In genomic region chr8:11282139-11282538, GRCm38 (mm10) we compare ENCODE assay signal across 14 mouse cellular contexts. TPM values are rescaled to one million over a fixed set of nuclear protein-coding genes. Genes with fewer than 3 reads are reported as not detected.
DNase-seq lines count a peak whose midpoint lies in the region; ATAC-seq and TF ChIP-seq lines count a peak whose summit lies in the region.
"Had no signal": no experiment of that assay in that cellular context is flagged by ENCODE, and none has a peak within 500 bp of the region (broad histone marks: within the 10 kb centered on the region; RNA-seq: fewer than 3 reads in every experiment).

No protein-coding gene starts in this region.

- no peak for TF ChIP-seq CTCF in Patski (IDR thresholded peaks at IDR 0.05)

- peak; percentile 42; the same call in 1 of the 2 replicates for ATAC-seq in hindbrain, embryonic 15.5 days (ENCODE audit: low FRiP score, low read depth)
- no peak for ATAC-seq in hindbrain, embryonic 14.5 days (ENCODE audit: low FRiP score)
- peak; percentile 60 for ATAC-seq in Patski
- no peak for ATAC-seq in megakaryocyte, adult 5-6 weeks (ENCODE audit: poor library complexity, severe bottlenecking)
- ATAC-seq: CD4-positive, CD25-positive, alpha-beta regulatory T cell, adult 4 months; midbrain, embryonic 15.5 days had no signal

- no peak overlapping the region for H3K27ac ChIP-seq in hindbrain, embryonic 15.5 days (replicated peaks)
- H3K27ac ChIP-seq in hindbrain, embryonic 14.5 days: no peak overlapping the region
- H3K27ac ChIP-seq: midbrain, embryonic 15.5 days had no signal

- CTCF ChIA-PET in Patski (lab: Charles Lee): interaction anchor here (0.7 to 1.1 kb wide), 4 partner anchors 11 to 112 kb away, joined by 3 to 4 read pairs (median 3); no protein-coding TSS in a partner anchor

- no peak overlapping the region for H3K9ac ChIP-seq in hindbrain, embryonic 15.5 days
- no peak overlapping the region for H3K9ac ChIP-seq in hindbrain, embryonic 14.5 days
- H3K9ac ChIP-seq: midbrain, embryonic 15.5 days had no signal

- 54% methylated on average over 10 of the region's 10 CpGs for WGBS in hindbrain, embryonic 15.5 days
- 64% methylated on average over 10 of the region's 10 CpGs for WGBS in hindbrain, embryonic 14.5 days

- no peak overlapping the region for H3K4me3 ChIP-seq in hindbrain, embryonic 15.5 days
- H3K4me3 ChIP-seq in hindbrain, embryonic 14.5 days (replicated peaks; ENCODE audit: low read length): no peak overlapping the region
- H3K4me3 ChIP-seq: midbrain, embryonic 15.5 days had no signal

- DNase-seq in hindbrain, embryonic 14.5 days (ENCODE audit: low spot score): no peak
- peak; percentile 30 for DNase-seq in MN1 (ENCODE audit: low spot score)
- DNase-seq in Patski (ENCODE audit: low read depth, low spot score): no peak
- peak; percentile 63 for DNase-seq in kidney, postnatal 10 days
- DNase-seq in right cerebral cortex, postnatal 25 days: no peak
- DNase-seq: adrenal gland, postnatal 14 days; cerebellum, postnatal 10 days; heart, adult 11 months; lung, adult 18-20 months had no signal

- no peaks in the 10 kb centered on the region for H3K36me3 ChIP-seq in hindbrain, embryonic 15.5 days
- H3K36me3 ChIP-seq in hindbrain, embryonic 14.5 days (replicated peaks; ENCODE audit: control insufficient read depth, insufficient read depth): no peaks in the 10 kb centered on the region
- H3K36me3 ChIP-seq: midbrain, embryonic 15.5 days had no signal

- in situ Hi-C loops in Patski (cut with MboI; ENCODE audit: low pct_unique_long_range_greater_than_20kb): no loop called here

- H3K4me2 ChIP-seq in hindbrain, embryonic 15.5 days: no peak overlapping the region
- no peak overlapping the region for H3K4me2 ChIP-seq in hindbrain, embryonic 14.5 days (replicated peaks)
- H3K4me2 ChIP-seq: midbrain, embryonic 15.5 days had no signal

- H3K4me1 ChIP-seq in hindbrain, embryonic 15.5 days (replicated peaks): peaks cover 31% of the 10 kb centered on the region
- peaks cover 9% of the 10 kb centered on the region; the same call in 1 of the 2 replicates for H3K4me1 ChIP-seq in hindbrain, embryonic 14.5 days (replicated peaks; ENCODE audit: control insufficient read depth, insufficient read depth, low read length)
- H3K4me1 ChIP-seq: midbrain, embryonic 15.5 days had no signal

- no peaks in the 10 kb centered on the region for H3K9me3 ChIP-seq in hindbrain, embryonic 15.5 days
- H3K9me3 ChIP-seq in hindbrain, embryonic 14.5 days (ENCODE audit: control insufficient read depth, low read length): no peaks in the 10 kb centered on the region
- H3K9me3 ChIP-seq: midbrain, embryonic 15.5 days had no signal

- no peaks in the 10 kb centered on the region for H3K27me3 ChIP-seq in hindbrain, embryonic 15.5 days
- H3K27me3 ChIP-seq in hindbrain, embryonic 14.5 days (ENCODE audit: control insufficient read depth, insufficient read depth, low read length): no peaks in the 10 kb centered on the region; the same call in 1 of the 2 replicates
- no peaks in the 10 kb centered on the region for H3K27me3 ChIP-seq in Patski
- H3K27me3 ChIP-seq: midbrain, embryonic 15.5 days had no signal

- POLR2A ChIA-PET in Patski (lab: Charles Lee): interaction anchor here (1.1 kb wide), 1 partner anchor 9 kb away, joined by 4 read pairs; no protein-coding TSS in a partner anchor

RNA-seq across cellular contexts. Expression of gene Col4a2, which starts 30.5 kb away (rescaled TPM):
- 43.0 and 43.6 TPM in 2 replicates for polyA plus RNA-seq in hindbrain, embryonic 15.5 days (2015; fragmentation: Nextera tagmentation; extraction: Ambion mirVana)
- polyA plus RNA-seq in hindbrain, embryonic 14.5 days (2014; fragmentation: Nextera tagmentation; extraction: Ambion mirVana): 41.6 and 46.4 TPM in 2 replicates
- polyA plus RNA-seq in Patski (2021): 206 TPM
- total RNA-seq in megakaryocyte, adult 5-6 weeks (2015): 0.02 and 0.07 TPM in 2 replicates
- 0.15 and 0.73 TPM in 2 replicates for total RNA-seq in megakaryocyte, adult 5-6 weeks (2017)
- polyA plus RNA-seq: CD4-positive, CD25-positive, alpha-beta regulatory T cell, adult 4 months had no signal

RNA-seq across cellular contexts. Expression of gene Col4a1, which starts 30.5 kb away (rescaled TPM):
- 91.8 and 92.1 TPM in 2 replicates for polyA plus RNA-seq in hindbrain, embryonic 15.5 days (2015; fragmentation: Nextera tagmentation; extraction: Ambion mirVana)
- 121 and 135 TPM in 2 replicates for polyA plus RNA-seq in hindbrain, embryonic 14.5 days (2014; fragmentation: Nextera tagmentation; extraction: Ambion mirVana)
- polyA plus RNA-seq in Patski (2021): 336 TPM
- total RNA-seq in megakaryocyte, adult 5-6 weeks (2015): 0.30 and 1.3 TPM in 2 replicates
- 0.04 and 1.1 TPM in 2 replicates for total RNA-seq in megakaryocyte, adult 5-6 weeks (2017)
- total RNA-seq: MEL had no signal

Comparison
In these comparisons a context has a peak if more than half of its experiments do, and no peak if none do; other contexts are left out.
1. ATAC-seq: peak in hindbrain, embryonic 15.5 days (single experiment) and Patski (single experiment); none in hindbrain, embryonic 14.5 days (single experiment) and megakaryocyte, adult 5-6 weeks (single experiment).
2. DNase-seq: peak in MN1 (single experiment) and kidney, postnatal 10 days (single experiment); none in hindbrain, embryonic 14.5 days (single experiment), Patski (single experiment) and right cerebral cortex, postnatal 25 days (single experiment).